Mouse (Mus musculus): ENCODE results near the gene Cebpg.

DNA sequence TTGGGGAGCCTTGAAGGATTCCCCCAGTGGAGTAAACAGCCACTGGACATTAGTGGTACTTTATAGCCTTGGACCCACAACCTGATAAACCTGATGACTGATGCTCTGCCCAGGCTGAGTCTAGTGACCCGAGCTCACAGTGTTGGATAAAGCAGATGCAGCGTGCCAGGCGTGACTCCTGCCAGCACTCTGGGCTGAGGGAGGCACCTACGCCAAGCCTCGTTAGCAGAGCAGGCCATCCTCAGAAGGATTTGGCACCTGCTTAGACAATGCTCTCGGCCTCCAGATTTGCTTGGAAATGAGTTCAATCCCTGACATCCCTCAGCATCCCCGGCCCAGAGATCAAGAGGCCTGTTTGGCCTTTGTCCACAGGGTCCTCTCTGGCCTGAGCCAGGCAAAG, 49.7 kb downstream of the Cebpg start:
- TF ChIP-seq CTCF (IDR thresholded peaks at IDR 0.05; ENCODE audit: low read depth) (no peak), EP300 (IDR thresholded peaks at IDR 0.05; ENCODE audit: low read depth) (no peak)

All from liver, embryonic 14.5 days (tissue).